Mouse (Mus musculus) left cerebral cortex, postnatal 4 days (tissue): ENCODE data around the gene Ppp1r26. TPM values are rescaled to one million over a fixed set of nuclear protein-coding genes. Genes with fewer than 3 reads are reported as not detected.
"Not testable (repeated sequence)": the region's sequence is repeated elsewhere in the genome, so short reads cannot be mapped to it uniquely, and the experiment has no call there.

Experiments
- DNase-seq: peaks from one replicate; pipeline ENCODE4 v3.0.0-alpha.2; 2022
- intact Hi-C: fragments of 180-260 bp; cut with DNase I; formaldehyde crosslinking; loops from one replicate; pipeline ENCODE4 v1.15.1; 2025
- total RNA-seq, 2 experiments: library from RNA; stranded (reverse); gene quantifications; 2 replicates each; pipeline ENCODE4 v1.2.3; 2021

Ppp1r26 gene
- total RNA-seq, 2 experiments from 2014 or later = 35.8 to 36.2 TPM

DNA sequence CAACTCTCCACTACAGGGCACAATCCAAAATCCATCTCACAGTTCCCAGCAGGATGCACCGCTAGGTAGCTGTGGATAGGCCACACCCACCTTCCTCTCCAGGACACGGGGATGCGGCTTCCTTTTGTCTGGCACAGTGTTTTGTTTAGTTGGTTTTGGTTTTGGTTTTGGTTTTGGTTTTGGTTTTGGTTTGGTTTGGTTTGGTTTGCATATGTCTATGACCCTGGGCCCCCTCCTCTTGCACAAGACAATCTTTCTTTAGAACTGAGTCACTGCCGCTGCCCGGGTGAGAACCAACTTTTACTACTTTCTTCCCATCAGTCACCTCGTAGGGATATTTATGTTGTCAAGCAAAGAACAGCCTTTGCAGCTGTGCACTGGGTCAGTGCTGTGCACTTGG lies 5.8 kb upstream of the Ppp1r26 start:
- intact Hi-C loops = loop anchor here (10.0 kb wide), 1 partner anchor 896 kb away; no protein-coding TSS in a partner anchor

DNA sequence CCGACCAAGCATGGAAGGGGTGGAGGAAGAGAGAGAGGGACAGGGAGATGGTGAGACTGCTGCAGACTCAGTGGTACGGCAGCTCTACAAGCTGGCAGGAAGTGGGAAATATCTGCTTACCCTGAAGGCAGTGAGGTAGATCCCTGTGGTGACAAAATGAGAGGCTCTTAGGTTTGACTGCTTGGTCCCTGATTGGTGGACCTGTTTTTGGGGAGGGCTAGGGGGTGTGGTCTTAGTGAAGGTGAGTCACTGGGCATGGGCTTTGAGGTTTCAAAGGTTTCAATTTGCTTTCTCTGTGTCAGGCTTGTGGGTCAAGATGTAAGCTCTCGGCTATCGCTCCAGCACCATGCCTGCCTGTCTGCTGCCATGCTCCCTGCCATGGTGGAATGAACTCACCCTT lies 1.5 kb upstream of the Ppp1r26 start:
- intact Hi-C loops = loop anchor here (10.0 kb wide), 1 partner anchor 900 kb away; no protein-coding TSS in a partner anchor
- no peak for DNase-seq

More for the DNA sequence above, 5.8 kb upstream of the Ppp1r26 start:
- DNase-seq = no peak

DNA sequence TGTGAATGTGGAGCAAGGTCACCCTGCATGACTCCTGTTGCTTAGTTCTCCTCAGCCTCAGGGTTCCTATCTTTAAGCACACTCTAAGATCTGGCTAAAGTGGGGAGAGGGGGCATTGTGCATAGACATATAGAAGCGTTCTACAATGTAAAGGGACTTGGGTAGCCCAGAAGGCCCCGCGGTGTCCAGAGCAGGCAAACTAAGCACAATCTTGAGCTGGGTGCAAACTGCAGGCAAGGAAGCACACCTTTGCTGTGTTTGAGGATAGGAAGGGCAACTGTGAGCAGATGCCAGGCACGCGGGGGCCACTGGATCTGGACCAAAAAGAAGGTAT lies 452 bp upstream of the Ppp1r26 start:
- intact Hi-C loops = loop anchor here (10.0 kb wide), 1 partner anchor 901 kb away; no protein-coding TSS in a partner anchor
- DNase-seq = no peak

DNA sequence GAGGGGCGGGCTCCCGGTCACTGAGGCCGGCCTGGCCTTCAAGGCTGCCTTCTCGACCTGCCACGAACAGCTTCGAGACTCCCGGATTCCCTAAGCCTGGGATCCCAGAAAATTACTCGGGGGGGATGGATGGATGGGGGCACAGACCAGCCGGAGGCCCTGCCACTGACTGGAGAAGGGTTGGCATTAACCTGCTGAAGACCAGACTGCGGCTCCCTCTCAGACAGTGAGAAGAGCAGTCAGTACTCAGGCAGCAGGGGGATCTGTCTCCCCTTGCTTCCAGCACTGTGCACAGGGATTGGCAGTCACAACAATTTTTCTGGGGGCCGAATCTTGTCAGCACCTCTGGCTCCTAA lies 693 bp downstream of the Ppp1r26 start:
- intact Hi-C loops = loop anchor here (10.0 kb wide), 1 partner anchor 902 kb away; no protein-coding TSS in a partner anchor
- no peak for DNase-seq

DNA sequence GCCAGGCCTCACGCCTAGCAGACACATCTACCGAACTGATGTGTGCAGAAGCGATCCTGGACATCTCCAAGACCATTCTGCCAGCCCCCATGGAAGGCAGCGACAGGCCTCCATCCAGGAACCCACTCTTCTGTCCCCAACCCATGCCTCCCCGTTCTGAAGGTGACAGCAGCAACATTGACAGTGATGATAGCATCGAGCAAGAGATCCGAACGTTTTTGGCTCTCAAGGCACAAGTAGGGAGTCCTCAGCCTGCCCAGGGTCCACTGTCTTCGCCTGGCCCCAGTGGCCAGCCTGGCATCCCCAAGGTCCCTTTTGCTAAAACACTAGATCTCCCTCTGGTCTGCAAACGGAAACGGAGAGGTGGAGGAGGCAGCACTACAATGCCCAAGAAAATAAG lies 5.1 kb downstream of the Ppp1r26 start:
- no peak for DNase-seq
- intact Hi-C loops = no loop called here

DNA sequence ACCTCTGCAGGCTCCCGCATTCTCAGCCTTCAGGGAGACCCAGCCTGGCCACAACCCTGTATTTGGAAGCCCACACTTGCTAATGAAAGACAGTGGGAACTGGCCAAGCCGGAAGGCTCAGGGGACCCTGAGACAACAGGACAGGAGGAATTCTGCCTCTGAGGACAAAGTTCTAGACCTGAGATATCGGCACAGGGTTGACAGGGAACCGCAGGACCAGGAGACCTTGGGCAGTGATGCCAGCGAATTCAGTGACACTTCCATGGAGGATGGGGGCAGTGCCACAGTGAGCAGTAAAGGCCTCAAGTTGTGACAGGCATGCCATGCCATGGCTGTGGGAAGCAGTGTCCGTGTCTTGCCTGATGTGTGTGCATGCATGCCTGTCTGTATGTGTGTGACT lies 6.9 kb downstream of the Ppp1r26 start:
- intact Hi-C loops = no loop called here
- DNase-seq = no peak

DNA sequence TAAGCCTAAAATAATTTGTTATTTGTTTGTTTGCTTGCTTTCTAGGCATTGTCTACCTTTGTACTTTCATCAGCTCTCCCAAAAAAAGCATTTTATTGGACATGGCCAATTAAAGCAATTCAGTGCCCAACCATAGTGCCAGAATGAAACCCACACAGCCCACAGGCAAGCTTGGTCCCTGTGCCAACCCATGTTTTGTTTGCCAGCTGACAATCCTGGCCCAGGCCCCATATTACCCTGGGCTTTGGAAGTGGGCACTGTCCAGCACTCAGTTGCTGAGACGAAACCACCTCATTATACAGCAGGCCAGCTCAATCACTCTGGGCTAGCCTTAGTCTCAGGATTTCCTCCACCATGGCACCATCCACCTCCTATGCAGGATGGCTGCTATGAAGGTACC lies 10.0 kb downstream of the Ppp1r26 start:
- DNase-seq = peak; percentile 72
- intact Hi-C loops = no loop called here

DNA sequence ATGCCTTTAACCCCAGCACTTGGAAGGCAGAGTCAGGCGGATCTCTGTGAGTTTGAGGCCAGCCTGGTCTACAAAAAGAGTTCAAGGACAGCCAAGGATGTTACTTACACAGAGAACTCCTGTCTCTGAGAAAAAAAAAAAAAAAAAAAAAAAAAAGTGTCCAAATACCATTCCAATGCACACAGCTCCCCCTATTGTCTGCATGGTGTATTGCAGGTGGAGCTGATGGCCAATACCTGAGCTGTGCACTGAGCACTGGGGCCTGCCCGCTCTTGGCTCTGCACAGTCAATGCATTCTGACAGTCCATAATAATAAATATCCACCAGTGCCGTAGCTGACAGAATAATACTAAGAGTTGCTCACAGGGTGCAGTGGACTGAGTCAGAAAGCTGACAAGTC lies 17.3 kb downstream of the Ppp1r26 start:
- peak; percentile 62 for DNase-seq
- intact Hi-C loops = no loop called here

DNA sequence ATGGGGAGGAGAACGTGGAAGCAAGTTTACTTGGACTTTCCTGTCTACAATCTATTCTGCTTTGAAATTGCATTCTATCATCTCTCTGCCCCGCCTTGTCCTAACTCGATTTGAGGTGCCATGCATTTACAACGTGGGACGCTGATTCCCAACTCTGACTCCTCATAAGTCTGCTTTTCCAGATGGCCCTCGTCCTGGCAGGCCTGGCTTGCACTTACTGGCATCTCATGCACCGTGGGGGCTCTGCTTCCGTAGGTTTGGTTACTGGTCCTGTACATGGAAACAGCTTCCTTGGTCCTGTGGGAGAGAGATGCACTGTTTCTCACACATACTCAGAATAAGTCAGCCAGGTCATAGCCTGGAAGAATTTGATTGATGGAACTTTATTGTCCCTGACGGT lies 18.3 kb downstream of the Ppp1r26 start:
- no peak for DNase-seq
- intact Hi-C loops = no loop called here

DNA sequence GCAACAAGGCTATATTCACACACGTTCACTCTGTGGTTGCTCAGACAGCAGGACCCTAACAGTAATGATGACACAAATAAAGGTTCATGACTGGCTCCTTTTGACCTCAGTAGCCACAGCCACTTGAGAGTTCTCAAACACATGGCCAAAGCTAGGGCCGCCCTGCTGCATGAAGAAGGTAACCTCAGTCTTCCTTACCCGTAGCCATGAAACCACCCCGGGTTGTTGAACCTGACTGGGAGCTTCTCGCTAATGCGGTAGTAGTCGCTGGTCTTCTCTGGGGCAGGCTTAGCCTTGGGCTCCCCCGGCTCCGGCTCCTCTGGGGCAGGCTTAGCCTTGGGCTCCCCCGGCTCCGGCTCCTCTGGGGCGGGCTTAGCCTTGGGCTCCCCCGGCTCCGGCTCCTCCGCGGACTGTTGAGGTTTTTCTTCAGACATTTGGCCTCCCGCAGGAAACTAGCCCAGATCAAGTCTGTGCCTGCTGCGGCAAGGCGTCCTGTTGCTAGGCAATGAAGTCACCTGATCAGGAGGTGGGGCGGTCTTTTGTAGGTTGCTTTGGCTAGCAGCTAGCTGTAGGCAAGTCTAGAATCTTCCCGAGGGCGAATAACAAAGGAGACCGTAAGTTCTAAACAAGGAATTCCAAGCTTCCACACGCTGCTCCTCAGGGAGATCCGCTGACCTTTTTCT lies 19.4 kb downstream of the Ppp1r26 start, which contains the start of gene 1700007K13Rik:
TSS of gene 1700007K13Rik (minus strand) at position 497 of the 683 bp plus-strand sequence.
- intact Hi-C loops = no loop called here
- DNase-seq = peak; percentile 58

DNA sequence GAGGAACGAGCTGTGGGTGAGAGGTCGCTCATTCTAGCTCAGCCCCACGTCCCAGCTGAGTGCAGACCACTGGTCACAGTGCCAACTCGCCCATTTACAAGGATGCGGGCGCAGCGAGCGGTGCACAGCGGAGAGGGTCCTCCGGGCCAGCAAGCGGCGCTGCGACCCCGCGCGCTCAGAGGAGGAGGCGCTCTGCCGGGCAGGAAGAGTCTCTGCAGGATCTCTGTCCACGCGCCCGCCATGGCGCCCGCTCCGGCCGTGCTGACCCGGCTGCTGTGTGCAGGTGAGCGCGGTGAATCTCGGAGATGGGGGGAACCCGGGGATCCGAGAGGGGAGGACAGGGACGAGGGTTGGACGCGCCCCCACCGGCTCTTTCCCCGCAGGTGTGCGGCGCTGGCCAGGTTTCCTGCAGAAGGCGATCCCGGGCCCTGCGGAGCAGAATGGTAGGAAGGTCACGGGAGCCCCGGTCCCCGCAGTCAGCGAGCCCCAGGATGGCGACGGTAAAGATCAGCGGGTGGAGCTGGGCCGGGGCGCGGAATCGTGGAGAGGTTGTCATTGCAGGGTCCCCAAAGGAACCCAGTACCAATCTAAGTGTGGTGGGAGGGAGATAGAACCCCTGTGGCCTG lies 21.4 kb downstream of the Ppp1r26 start, which contains the start of gene Mrps2:
TSS of gene Mrps2 (plus strand) at position 207 of the 626 bp plus-strand sequence.
- intact Hi-C loops = no loop called here
- DNase-seq = peak; percentile 90

DNA sequence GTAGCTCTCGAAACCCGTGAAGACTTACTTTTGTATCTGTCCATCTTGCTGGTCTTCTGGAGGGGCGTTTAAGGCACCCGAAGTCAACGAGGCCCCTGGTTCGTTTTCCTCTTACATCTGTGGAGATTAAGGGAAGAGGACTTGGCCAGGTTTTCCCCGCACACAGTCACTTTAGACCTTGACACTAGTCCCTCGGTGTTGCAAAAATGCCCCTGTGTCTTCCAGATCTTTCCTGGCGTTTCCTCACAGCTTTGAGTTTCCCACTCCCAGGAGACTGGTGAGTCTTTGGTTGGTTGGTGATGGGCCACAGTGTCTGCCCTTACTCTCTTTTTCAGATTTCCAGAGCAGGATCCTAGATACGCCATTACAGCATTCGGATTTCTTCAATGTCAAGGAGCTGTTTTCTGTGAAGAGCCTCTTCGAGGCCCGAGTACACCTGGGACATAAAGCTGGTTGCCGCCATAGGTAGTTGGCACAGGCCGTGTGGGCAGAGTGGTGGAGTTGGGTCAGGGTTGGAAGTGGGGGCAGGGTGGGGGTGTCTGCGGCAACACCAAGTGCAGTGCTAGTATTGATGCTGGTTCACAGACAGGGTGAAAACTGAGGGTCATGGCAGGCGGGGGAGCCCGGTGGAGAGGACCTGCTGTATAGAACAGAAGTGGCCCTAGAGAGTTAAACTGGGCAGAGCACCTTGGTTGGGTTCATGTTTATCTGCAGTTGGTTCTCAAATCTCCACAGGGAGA lies 22.1 kb downstream of the Ppp1r26 start:
- intact Hi-C loops = no loop called here
- no peak for DNase-seq

DNA sequence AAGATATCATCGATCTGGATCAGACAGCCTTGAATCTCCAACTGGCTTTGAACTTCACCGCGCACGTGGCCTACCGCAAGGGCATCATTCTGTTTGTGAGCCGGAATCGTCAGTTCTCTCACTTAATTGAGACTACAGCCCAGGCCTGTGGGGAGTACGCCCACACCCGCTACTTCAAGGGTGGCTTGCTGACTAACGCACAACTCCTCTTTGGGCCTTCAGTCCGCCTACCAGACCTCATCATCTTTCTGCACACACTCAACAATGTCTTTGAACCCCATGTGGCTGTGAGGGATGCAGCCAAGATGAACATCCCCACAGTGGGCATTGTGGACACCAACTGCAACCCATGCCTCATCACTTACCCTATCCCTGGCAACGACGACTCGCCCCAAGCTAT lies 22.9 kb downstream of the Ppp1r26 start:
- DNase-seq = no peak
- intact Hi-C loops = no loop called here

DNA sequence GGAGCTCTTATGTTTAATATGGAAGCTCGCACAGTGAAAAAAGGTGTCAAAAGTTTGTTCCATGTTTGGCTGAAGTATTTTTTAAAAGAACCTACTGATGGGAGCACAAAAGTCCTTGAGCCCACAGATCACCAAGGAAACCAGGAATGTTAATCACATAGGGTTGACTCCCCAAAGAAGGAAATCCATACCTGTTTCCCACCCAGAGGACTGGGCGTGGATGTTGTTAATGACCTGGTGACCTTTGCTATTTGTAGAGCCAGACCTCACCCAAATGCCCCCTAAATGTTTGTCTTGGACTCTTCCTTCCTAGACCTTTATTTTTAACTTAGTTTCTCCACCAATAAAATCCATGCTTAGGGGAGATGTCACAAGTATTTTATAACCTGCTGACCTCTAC lies 24.0 kb downstream of the Ppp1r26 start:
- DNase-seq = no peak
- intact Hi-C loops = no loop called here

DNA sequence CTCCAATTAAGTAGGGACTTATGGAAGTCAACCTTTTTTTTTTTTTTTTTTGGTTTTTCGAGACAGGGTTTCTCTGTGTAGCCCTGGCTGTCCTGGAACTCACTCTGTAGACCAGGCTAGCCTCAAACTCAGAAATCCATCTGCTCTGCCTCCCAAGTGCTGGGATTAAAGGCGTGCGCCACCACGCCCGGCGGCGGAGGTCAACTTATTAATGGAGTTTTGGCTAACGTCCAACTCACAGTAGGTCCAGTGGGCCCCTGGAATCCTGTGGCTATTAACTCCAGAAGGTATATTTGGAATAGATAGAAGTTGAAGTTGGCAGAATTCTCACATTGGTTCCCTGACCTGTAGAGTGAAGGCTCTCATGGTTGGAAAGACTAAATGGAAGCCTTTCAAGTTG lies 25.4 kb downstream of the Ppp1r26 start:
- not testable (repeated sequence) for DNase-seq

DNA sequence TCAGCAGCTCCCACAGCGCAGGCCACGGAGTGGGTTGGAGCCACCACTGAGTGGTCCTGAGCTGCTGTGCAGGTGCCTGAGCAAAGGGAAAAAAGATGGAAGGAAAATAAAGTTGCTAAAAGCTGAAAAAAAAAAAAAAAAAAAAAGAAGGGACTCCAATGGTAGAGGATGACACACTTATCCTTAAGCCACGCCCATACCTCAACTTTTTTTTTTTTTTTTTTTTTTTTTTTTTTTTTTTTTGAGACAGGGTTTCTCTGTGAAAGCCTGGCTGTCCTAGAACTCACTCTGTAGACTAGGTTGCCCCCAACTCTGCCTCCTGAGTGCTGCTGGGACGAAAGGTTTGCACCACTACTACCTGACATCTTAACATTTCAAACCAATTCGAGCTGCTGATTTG lies 31.4 kb downstream of the Ppp1r26 start:
- intact Hi-C loops, DNase-seq: not testable (repeated sequence)

More for the DNA sequence above, 25.4 kb downstream of the Ppp1r26 start:
- intact Hi-C loops = not testable (repeated sequence)

DNA sequence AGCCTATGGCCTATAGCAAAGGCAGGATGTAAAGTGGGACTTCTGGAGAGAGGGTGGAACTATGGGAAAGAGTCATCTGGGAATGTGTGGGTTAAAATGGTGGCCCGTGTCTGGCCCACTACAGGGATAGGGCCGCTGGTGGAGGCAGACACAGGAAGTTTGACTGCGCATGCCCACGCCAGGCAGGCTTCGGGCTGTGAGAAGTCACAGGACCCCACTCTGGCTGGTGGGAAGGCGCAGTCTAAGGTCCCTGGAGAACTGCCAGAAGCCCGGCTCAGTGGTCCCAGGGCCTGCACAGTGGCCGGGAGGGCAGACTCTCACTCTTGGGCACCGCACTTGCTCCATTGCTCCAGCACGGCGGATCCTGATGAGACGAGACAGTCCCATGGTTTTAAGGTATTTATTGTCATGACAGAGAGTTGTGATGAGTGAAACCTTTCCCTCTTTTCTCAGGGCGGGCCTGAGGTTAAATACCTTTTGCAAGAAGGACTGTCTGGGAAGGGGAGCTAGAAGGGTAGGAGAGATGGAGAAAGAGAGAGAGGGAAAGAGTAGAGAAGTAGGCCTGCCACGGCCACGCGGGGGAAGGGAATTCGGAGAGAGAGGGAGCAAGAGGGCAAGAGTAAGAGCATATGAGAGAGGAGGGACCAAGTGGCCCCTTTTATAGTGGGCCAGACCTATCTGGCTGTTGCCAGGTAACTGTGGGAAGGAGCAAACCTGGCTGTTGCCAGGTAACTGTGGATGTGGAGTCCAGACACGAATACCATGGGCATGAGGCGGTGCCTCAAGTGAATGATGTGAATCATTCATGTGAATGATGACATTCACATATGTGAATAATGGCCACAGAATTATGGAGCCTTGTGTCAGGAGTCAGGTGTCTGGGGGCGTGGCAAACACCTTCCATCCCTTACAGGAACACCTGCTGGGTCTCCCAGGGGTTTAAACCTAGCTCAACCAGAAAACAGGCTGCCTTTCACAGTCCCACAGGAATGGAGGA lies 32.9 kb downstream of the Ppp1r26 start:
- intact Hi-C loops = loop anchor here (5.0 kb wide), 1 partner anchor 1487 kb away; no protein-coding TSS in a partner anchor
- no peak for DNase-seq

DNA sequence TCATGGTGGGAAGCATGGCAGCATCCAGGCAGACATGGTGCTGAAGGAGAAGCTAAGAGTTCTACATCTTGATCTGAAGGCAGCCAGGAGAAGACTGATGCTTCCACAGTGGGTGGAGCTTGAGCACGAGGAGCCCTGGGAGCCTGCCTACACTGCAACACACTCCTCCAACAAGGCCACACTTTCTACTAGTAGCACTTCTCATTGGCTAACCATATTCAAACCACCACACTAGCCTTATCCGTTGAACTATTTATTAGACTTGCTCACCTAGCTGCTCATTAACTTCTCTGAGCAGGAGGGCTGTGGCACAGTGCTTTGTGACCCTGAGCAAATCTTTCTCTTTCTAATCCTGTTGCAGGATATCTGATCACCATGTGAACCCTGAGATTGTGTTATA lies 37.3 kb downstream of the Ppp1r26 start:
- no peak for DNase-seq
- intact Hi-C loops = loop anchor here (5.0 kb wide), 1 partner anchor 1492 kb away; no protein-coding TSS in a partner anchor

DNA sequence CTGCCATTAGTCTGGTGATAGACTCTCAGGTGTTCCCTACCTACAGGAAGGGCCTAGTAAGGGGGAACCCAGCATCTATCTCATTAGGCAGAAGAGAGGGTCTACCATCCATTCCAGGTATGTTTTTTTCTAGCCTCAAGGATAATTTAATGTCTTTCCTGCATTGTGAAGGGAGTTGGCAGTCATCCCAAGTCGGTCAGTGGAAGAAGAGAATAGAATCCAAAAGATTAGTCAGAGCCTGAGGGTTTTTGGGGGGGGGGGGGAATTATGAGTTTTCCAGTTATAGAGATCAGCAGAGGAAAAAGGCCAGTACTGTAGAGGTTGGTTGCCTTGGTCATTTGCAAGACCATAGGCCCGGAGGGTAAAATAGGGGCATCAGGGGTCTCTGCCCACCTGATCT lies 47.9 kb downstream of the Ppp1r26 start:
- intact Hi-C loops = no loop called here
- DNase-seq = no peak

DNA sequence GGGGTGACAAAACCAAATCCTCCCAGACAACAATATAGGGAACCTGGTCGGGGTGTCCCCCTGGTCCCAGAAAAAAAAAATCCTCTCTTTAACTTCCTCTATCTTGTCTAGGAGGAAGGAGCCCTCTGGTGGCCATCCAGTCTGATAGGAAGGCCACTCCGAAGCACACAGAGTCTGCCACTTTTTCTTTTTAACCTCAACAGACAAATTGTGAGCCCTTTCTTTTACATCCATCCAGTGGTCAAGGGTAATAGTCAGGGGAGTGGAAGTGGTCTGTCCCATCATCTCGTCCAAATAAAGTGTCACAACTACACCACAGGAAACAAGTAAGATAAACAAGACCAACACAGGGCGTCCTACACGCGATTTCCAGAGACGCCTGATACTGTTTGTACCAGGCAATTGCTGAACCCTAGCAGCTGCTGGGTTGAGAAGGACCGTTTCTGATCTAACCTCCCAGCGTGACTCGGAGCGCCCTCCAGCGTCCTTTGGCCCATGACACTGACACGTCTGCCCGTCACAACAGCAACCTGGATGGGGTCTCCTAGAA lies 48.7 kb downstream of the Ppp1r26 start:
- intact Hi-C loops = no loop called here
- DNase-seq = no peak
